Mouse (Mus musculus): ENCODE results near the gene Pik3ca. TPM values are rescaled to one million over a fixed set of nuclear protein-coding genes. Genes with fewer than 3 reads are reported as not detected.

Gene Pik3ca
- polyA plus RNA-seq, 1 experiment, result 45.1 TPM

DNA sequence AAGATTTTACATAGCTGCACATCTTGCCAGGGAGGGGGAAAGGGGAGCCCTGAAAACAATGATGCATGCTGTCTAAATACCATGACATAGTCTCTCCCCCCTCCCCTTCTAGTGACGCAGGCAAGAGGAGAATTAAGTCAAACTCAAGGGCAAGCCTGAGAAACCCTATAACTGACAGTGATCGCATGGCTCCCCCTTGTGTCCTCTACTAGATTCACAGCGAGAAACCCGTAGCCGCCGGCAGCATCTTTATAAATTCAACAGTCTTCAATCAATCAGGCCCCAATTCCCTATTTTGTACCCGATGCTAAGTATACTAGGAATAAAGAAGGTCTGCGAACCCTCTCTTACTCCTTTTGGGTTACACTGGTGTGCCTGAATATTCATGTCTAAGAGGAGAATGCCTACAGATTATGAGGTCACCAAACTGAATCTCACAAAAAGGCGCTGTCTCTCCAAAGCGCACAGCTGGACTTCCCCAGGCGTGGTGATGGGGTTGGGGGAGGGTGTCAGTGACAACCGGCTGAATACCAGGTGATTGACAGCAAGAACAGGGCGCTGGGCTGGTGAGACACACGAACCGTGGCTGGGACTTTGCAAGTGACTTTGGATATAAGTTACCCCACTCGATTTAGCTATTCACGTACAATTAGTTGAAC, 111.3 kb downstream of the Pik3ca start:
- no peak for TF ChIP-seq POLR2A (IDR thresholded peaks at IDR 0.05; ENCODE audit: low read depth, low read length)
- TF ChIP-seq CTCF (IDR thresholded peaks at IDR 0.05; ENCODE audit: borderline replicate concordance, insufficient read depth, low read length), result 0 out of 2 replicates have a peak, but pooled peaks have one; percentile 27
- Histone ChIP-seq H3K4me3 (ENCODE audit: insufficient read depth, low read length) (no peak overlapping the region), H3K27ac (ENCODE audit: insufficient read depth, low read length) (no peak overlapping the region), H3K4me1 (ENCODE audit: control insufficient read depth, insufficient read depth, low read length) (peaks cover 2% of the 10 kb centered on the region; the same call in 1 of the 2 replicates)

DNA sequence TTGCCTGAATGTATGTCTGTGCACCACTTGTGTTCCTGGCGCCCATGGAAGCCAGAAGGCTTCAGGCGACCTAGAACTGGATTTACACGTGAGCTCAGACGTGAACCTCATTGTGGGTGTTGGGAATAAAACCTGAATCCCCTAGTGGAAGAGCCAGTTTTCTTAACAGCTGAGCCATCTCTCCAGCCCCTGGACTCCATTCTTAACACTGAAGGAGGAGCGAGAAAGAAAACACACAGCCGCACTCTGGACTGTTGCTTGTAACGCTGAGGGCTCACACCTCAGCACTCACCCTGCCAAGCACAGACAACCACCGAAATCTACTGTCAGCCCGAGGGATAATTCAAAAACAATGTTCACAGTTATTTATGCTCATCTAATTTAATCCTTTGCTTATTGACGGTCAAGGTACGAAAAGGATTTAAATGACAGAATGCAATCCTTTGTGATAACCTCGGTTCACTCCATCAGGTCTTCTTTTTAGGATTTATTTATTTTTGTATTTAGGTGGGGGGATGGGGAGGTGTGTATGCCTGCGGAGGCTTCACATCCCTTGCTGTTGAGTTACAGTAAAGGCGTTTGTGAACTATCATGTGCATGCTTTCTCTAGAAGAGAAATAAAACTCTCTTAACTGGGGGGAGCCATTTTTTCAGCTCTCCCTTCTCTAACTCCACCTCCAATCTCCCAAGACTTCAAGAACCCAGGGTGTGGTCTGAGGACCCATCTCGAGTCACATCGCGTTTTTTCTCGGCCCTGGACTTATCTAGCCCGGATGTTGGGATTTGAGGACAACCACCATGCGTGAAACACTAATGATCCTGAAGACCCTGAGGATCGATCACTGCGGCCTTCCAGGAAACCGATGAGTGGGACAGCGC, 112.3 kb downstream of the Pik3ca start, which contains the start of gene Zfp639:
Zfp639 (plus strand) TSS at position 764 of the 879 bp plus-strand sequence.
- H3K4me3 ChIP-seq (ENCODE audit: insufficient read depth, low read length), result peak within 1 kb of the TSS; percentile 82
- peaks cover 4% of the 10 kb centered on the region; the same call in 1 of the 2 replicates for H3K4me1 ChIP-seq (ENCODE audit: control insufficient read depth, insufficient read depth, low read length)
- peak within 1 kb of the TSS; percentile 35 for H3K27ac ChIP-seq (ENCODE audit: insufficient read depth, low read length)
- TF ChIP-seq POLR2A (IDR thresholded peaks at IDR 0.05; ENCODE audit: low read depth, low read length), result peak; percentile 38; the same call in 1 of the 2 replicates
- no peak for TF ChIP-seq CTCF (IDR thresholded peaks at IDR 0.05; ENCODE audit: borderline replicate concordance, insufficient read depth, low read length)

DNA sequence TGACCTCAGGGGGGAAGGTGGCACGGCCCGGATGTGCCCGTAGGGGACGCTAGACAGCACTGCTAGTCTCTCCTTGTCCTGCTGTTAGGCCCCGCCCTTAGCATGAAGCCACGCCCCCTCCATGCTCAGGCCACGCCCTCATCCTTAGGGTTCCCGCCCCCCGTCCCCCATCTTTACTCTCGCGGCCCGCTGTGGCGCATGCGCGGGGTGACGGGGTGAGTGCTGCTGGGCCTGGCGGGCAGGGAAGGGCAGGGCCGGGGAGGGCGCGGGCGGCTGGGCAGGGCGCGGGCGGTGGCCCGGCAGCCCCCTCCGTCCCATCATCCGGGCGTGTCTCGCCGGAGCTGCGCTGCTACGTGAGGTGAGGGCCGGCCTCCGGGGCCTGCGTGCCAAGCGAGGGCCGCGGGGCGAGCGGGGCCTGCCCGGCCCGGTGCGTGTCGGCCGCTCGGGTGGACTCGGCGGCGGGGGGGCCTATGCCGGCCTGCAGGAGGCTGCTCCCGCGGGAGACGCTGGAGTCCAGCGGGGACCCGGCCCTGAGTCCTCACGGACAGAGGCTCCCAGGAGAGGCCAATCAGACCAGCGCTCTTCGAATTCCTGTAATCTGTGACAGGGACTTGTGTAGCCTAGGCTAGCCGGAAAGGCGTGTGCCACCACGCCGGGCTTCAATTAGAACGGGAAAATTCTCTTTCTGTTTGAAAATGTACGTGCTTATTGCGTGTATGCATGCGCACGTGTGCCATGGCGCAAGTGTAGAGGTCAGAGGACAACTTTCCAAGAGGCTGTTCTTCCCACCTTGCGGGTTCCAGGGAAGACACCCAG, 113.1 kb downstream of the Pik3ca start:
- Histone ChIP-seq H3K4me3 (ENCODE audit: insufficient read depth, low read length) (peak overlapping the region; percentile 82), H3K4me1 (ENCODE audit: control insufficient read depth, insufficient read depth, low read length) (peaks cover 6% of the 10 kb centered on the region; the same call in 1 of the 2 replicates), H3K27ac (ENCODE audit: insufficient read depth, low read length) (peak overlapping the region; percentile 35)
- TF ChIP-seq POLR2A (IDR thresholded peaks at IDR 0.05; ENCODE audit: low read depth, low read length), result peak; percentile 71
- TF ChIP-seq CTCF (IDR thresholded peaks at IDR 0.05; ENCODE audit: borderline replicate concordance, insufficient read depth, low read length), result peak; percentile 78; the same call in 1 of the 2 replicates

DNA sequence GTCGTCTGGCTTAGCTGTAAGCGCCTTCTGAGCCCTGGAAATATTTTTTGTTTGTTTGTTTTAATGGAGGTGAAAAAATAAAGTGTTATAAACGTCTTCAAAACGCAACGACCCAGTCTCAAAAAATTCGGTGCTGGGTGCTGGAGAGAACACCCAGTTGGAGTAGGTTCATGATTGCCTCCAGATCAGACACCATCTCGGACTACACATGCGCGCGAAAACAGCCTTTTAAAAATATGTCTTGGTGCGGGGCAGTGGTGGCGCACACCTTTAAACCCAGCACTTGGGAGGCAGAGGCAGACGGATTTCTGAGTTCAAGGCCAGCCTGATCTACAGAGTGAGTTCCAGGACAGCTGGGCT, 113.7 kb downstream of the Pik3ca start:
- H3K4me3 ChIP-seq (ENCODE audit: insufficient read depth, low read length), result peak overlapping the region; percentile 82
- H3K4me1 ChIP-seq (ENCODE audit: control insufficient read depth, insufficient read depth, low read length), result peaks cover 6% of the 10 kb centered on the region; the same call in 1 of the 2 replicates
- TF ChIP-seq CTCF (IDR thresholded peaks at IDR 0.05; ENCODE audit: borderline replicate concordance, insufficient read depth, low read length) (no peak), POLR2A (IDR thresholded peaks at IDR 0.05; ENCODE audit: low read depth, low read length) (no peak)
- H3K27ac ChIP-seq (ENCODE audit: insufficient read depth, low read length), result peak overlapping the region; percentile 34

DNA sequence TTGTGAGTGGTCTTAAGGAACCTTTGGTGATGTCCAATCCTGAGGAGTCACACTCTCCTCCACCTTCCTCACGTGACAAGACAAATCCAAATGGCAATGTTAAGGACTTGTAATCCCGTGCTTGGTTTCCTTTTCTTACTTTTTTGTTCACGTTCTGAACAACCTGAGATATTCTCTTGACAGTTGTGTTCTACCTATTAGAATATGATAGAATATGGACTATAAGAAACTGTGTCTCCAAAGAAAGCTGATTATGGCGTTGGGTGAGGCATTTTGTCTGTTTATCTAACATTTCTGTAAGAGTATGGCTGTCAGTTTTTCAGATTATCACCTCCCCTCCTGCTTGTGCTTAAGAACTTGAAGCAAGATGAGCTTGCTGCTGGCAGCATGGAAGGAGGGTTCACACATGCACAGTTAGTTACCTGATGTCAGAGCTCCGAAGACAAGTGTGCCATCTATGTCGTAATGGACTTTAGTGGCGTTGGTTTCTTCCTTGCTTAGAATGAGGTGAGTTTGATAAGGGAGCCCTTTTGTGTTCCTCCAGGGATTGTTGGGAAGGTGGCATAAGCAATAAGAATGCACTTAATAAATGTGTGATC, 115.3 kb downstream of the Pik3ca start:
- Histone ChIP-seq H3K4me1 (ENCODE audit: control insufficient read depth, insufficient read depth, low read length) (peaks cover 6% of the 10 kb centered on the region; the same call in 1 of the 2 replicates), H3K4me3 (ENCODE audit: insufficient read depth, low read length) (no peak overlapping the region), H3K27ac (ENCODE audit: insufficient read depth, low read length) (no peak overlapping the region)
- TF ChIP-seq POLR2A (IDR thresholded peaks at IDR 0.05; ENCODE audit: low read depth, low read length), result no peak
- TF ChIP-seq CTCF (IDR thresholded peaks at IDR 0.05; ENCODE audit: borderline replicate concordance, insufficient read depth, low read length), result no peak

DNA sequence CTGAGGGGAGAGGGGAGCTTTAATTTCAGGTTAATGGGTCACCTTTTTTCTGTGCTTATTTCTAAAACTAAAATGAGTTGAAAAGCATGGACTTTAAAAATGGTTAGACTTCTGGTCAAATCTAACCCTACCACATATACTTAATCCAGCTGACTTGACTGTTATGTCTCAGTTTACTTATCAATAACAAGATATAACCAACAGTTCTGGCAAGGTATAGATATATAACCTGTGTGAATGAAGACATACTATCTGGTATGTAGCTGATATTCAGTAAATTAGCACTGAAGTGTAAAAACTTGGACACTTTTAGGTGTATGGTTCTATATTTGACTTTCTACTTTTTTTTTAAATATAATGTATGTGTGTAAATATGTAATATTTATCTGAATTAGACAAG, 116.1 kb downstream of the Pik3ca start:
- TF ChIP-seq CTCF (IDR thresholded peaks at IDR 0.05; ENCODE audit: borderline replicate concordance, insufficient read depth, low read length), result no peak
- no peak for TF ChIP-seq POLR2A (IDR thresholded peaks at IDR 0.05; ENCODE audit: low read depth, low read length)
- H3K4me3 ChIP-seq (ENCODE audit: insufficient read depth, low read length), result no peak overlapping the region
- H3K4me1 ChIP-seq (ENCODE audit: control insufficient read depth, insufficient read depth, low read length), result peaks cover 6% of the 10 kb centered on the region; the same call in 1 of the 2 replicates
- H3K27ac ChIP-seq (ENCODE audit: insufficient read depth, low read length), result no peak overlapping the region

Other genes starting within 250 kb of the Pik3ca start
- 96.0 and 103 TPM in 2 replicates for gene Zmat3, start 31.7 kb upstream of the Pik3ca start, polyA plus RNA-seq (2011; ENCODE audit: insufficient read length, low read depth, missing spikeins)
- not detected in 2 replicates for gene Kcnmb3, start 94.6 kb downstream of the Pik3ca start, polyA plus RNA-seq (2011; ENCODE audit: insufficient read length, low read depth, missing spikeins)
- gene Zfp639, start 112.6 kb downstream of the Pik3ca start, polyA plus RNA-seq (2011; ENCODE audit: insufficient read length, low read depth, missing spikeins), result 60.1 and 62.1 TPM in 2 replicates
- 52.0 and 55.1 TPM in 2 replicates for gene Mfn1, start 131.8 kb downstream of the Pik3ca start, polyA plus RNA-seq (2011; ENCODE audit: insufficient read length, low read depth, missing spikeins)
- 31.7 and 44.8 TPM in 2 replicates for gene Gnb4, start 218.9 kb downstream of the Pik3ca start, polyA plus RNA-seq (2011; ENCODE audit: insufficient read length, low read depth, missing spikeins)

Measured in embryonic fibroblast, embryonic 13.5 days (primary cell).